Mouse (Mus musculus) inflammation-experienced regulatory T-cells, adult 6 months (primary cell): ENCODE measurements at regions not wholly inside any gene's neighbourhood (a gene's known extent, or its start where the extent isn't known, plus 50 kb on each side); places are given as distances from the start of the nearest gene placed in this dataset.
A peak's percentile ranks its signal among the peaks of the same experiment; 100 is the strongest.

Source experiments
- ATAC-seq: one replicate; pipeline ENCODE4 v1.8.0; 2017

GRCm38 (mm10) chr7:90059629-90060301 lies 70.2 kb upstream of the Picalm start:
- ATAC-seq, result peak; percentile 74

GRCm38 (mm10) chr7:90060343-90061175 lies 69.5 kb upstream of the Picalm start:
- ATAC-seq, result peak; percentile 13

DNA sequence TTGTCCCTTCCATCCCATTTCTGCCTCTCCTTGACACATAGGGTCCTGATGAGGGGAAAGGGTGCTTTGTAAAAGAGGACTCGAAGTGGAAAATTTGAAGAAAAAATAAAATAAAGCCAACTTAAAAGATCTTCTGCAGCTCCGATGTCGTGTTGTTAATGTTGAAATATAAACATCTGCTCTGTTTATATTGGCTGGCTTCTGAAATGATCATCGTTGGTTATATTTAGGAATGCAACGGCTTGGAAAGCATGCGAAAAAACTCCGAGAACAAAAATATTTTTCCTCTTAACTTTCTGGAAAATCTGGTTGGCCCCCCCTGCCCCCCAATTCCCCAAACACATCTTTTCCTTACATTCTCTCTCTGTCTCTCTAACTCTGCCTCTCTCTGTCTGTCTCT lies 68.3 kb upstream of the Picalm start:
- ATAC-seq, result no peak

- ATAC-seq, result no peak
These were observed 67.1 kb upstream of the Picalm start for GRCm38 (mm10) chr7:90062874-90063273.

DNA sequence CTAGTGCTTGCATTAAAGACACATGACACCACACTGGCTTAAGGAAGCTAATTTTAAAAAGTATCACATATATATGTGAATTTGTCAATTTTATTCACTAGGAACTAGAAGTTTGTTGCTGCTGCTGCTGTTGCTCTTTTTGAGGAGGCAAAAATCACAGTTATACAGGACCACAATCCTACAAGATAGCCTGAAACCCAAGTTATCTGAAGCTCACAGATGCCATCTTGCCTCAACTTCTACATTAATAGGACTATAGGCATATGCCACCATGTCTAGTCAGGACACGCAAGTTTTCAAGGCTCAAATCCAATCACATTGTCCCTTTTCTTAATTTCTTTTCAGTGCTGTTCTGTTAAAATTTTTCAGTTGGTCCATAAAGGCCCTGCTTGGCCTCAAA lies 65.8 kb upstream of the Picalm start:
- ATAC-seq, result no peak

GRCm38 (mm10) chr7:90065269-90065955 lies 64.6 kb upstream of the Picalm start:
- no peak for ATAC-seq

GRCm38 (mm10) chr7:90066275-90066674 lies 63.7 kb upstream of the Picalm start:
- ATAC-seq, result no peak

DNA sequence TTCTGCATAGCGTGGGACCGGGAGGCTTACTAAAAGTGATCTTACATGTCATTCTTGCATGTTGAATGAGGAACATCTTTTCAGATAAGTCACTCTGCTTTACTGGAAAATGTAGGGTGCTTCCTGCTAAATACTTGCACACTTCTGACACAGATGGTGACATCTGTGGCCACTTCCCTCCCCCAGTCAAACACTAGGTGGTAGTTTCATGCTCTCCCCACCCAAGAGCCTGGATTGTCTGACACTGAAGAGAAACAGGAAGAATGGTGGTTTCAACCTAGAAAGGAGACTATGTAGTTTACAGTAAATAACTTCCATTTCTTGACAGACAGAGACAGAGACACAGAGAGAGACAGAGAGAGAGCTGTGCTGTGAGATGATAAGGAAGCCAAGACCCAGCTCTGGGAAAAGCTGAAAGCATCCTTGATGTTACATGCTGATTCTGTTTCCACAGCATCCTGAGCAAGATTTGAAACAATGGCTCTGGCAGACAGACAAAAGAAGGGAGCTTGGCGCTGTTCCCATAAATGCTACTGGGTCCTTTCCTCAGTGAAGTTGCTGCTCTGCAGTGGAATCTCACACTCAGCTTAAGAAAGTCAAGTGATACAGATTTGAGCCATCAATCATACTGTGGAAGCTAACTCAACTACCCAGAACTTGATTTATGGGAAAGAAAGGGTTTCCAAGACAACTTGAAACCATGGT lies 61.9 kb upstream of the Picalm start:
- peak; percentile 72 for ATAC-seq

GRCm38 (mm10) chr7:90070267-90070666 lies 59.7 kb upstream of the Picalm start:
- no peak for ATAC-seq

GRCm38 (mm10) chr7:90073865-90074264 lies 56.1 kb upstream of the Picalm start:
- ATAC-seq, result no peak

DNA sequence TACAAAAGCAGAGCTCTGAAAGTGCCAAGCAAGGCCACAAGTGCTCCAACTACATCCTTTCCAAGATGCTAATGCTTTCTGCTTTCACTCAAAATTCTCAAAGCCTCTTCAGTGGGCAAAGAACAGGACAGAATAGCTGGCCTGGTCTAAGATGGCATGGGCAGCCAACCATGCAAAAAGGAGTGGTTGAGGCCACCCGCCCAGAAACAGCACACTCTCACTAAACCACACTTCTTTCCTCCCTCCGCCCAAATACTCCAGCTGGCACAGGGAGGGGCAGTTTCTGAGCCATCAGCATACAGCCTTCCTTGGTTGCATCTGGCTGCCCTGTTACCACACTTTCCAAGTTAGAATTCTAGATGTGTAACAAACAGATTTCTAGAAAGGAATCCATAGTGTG lies 55.4 kb upstream of the Picalm start:
- no peak for ATAC-seq

GRCm38 (mm10) chr7:90077565-90077964 lies 52.4 kb upstream of the Picalm start:
- no peak for ATAC-seq

DNA sequence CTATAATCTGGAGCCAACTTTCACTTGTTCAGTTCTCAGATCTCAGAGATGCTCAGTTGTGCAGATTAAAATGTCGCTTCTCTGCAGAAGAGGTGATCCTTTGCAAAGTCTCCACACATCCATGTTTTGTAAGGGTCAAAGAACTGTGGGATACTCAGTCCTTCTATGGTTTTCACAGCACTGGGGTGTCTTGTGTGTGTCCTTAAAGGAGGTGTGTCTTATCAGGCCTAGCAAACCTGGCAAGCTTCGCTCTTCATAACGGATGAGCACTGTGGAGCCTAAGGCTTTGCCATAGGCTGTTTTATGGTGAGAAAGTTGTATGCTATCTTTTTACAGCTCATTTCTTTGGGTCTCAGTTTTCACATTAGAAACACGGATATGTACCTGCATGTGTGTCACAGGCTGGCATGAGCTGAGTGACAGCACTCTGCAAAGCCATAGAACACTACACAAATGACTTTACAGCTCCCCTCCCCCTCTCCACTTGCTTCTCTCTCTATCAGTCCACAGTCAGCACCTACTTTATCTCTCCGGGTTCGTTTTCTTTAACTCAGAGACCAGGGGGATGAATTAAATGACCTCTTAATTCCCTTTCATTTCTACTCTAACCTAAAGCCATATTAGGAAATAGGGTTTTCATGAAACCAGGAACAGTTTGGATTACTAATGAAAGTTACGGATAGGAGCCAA lies 49.8 kb upstream of the Picalm start:
- no peak for ATAC-seq
